Mouse (Mus musculus) neural tube, embryonic 12.5 days (tissue): ENCODE measurements around the gene Krt35. TPM values are rescaled to one million over a fixed set of nuclear protein-coding genes. Genes with fewer than 3 reads are reported as not detected.

Experiments used
- ATAC-seq: fragments of 200-750 bp; cut with Nextera tagmentation; 2 replicates; pipeline ENCODE4 v1.8.0; 2017; ENCODE audit warnings: low read depth, mild to moderate bottlenecking, moderate TSS enrichment, moderate library complexity; ENCODE audit not compliant: low FRiP score
- H3K27ac ChIP-seq: fragments of 300-500 bp; sonication (generic); 2 replicates; pipeline ENCODE4 v1.5.1; 2016
- H3K27me3 ChIP-seq: fragments of 300-500 bp; sonication (generic); replicated peaks from 2 replicates; pipeline ENCODE4 v1.6.1; 2016; ENCODE audit warnings: mild to moderate bottlenecking
- H3K36me3 ChIP-seq: fragments of 300-500 bp; sonication (generic); 2 replicates; pipeline ENCODE4 v1.6.1; 2016; ENCODE audit warnings: mild to moderate bottlenecking
- H3K4me1 ChIP-seq: fragments of 300-500 bp; sonication (generic); 2 replicates; pipeline ENCODE4 v1.6.1; 2016
- H3K4me2 ChIP-seq: fragments of 300-500 bp; sonication (generic); replicated peaks from 2 replicates; pipeline ENCODE4 v1.6.1; 2016; ENCODE audit warnings: mild to moderate bottlenecking
- H3K4me3 ChIP-seq: fragments of 300-500 bp; sonication (generic); 2 replicates; pipeline ENCODE4 v1.5.1; 2016
- H3K9ac ChIP-seq: fragments of 300-500 bp; sonication (generic); 2 replicates; pipeline ENCODE4 v1.6.1; 2016; ENCODE audit warnings: mild to moderate bottlenecking
- H3K9me3 ChIP-seq: fragments of 300-500 bp; sonication (generic); 2 replicates; pipeline ENCODE4 v1.6.1; 2016; ENCODE audit warnings: mild to moderate bottlenecking
- WGBS: fragments of 180-500 bp; shearing (Covaris S2); methylation state at CpG from one replicate; pipeline ENCODE4 v1.1.7; 2016; 5-methylcytosine and 5-hydroxymethylcytosine counted together
- polyA plus RNA-seq: library from polyadenylated mRNA; unstranded; fragments of >200 nt; fragmentation: Nextera tagmentation; extraction: Ambion mirVana; gene quantifications from 2 replicates; pipeline ENCODE4 v1.2.1, GENCODE M21; 2016

Krt35 gene
- polyA plus RNA-seq, 1 experiment from 2014 or later = not detected

DNA sequence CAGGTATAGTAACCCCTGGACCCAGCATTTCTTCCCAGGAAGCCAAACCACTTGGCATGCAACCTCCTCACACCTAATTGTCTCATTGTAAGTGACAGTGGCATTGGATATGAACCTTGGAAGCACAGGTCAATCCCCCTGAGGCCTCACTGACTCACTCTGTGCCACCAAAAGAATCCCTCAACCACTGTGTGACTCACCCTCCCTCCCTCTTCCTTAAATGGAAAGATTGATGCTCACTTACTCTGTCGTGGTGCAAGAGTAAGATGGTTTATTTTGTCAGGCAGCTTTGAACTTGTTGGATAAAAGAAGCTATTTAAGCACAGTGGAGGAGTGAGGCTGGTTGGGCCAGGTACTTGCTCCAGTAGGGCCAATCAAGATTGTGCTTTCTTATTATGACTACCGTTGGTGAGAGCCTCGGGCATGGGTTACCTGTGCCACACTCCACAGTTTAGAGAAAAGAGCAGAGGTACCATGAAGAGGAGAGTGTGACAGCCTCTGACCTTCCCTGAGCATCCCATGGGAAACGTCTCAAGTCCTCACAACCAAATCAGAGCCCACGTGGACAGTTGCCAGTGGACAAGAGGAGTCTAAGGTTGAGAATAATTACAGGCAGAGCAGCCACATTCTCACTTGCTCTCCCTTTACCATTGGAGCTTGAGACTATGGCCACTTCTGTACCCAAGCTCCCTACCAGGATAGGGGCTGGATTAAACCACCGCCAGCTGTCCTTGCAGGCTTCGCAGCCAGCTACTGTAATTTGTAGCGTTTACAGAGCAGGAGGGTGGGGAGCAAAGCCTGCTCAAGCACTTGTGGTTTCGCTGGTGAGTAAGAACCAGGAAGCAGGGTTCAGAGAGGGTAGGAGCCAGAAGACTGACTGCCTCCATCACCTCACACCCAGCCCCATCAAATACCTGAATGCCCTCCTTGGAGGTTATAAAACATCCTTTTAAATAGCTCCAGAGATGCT is 40.1 kb downstream of the Krt35 start:
- Histone ChIP-seq H3K36me3 (no peaks in the 10 kb centered on the region), H3K27me3 (no peaks in the 10 kb centered on the region), H3K27ac (no peak overlapping the region), H3K9ac (no peak overlapping the region), H3K4me2 (no peak overlapping the region), H3K4me3 (no peak overlapping the region), H3K9me3 (no peaks in the 10 kb centered on the region), H3K4me1 (no peaks in the 10 kb centered on the region)
- ATAC-seq = no peak
- WGBS = 78% methylated on average over 9 of the region's 9 CpGs

DNA sequence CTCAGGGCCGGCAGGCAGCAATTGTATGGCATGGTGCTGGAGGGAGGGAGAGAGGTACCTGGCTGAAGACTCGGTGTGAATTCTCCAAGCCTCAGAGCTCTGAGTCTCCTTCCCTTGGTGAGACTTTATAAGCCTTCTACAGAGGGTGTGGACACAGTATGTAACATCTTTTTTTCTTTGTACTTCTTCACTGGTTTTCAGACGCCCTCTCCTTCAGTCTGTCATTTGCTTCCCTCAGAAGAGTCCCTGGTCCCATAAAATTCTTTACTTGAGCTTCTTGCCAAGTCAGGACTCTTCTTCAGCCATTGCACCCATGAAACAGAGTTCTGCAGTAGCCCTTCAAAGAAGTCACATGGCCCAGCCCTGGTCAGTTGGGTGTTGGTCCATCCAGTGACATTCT is 45.6 kb downstream of the Krt35 start, which contains the start of gene Krt31:
TSS of gene Krt31 (minus strand) at position 101 of the 400 bp plus-strand sequence.
- 89% methylated on average over 3 of the region's 3 CpGs for whole genome bisulfite sequencing
- no peaks in the 10 kb centered on the region for H3K27me3 ChIP-seq
- H3K4me3 ChIP-seq = no peak within 1 kb of the TSS
- no peak within 1 kb of the TSS for H3K4me2 ChIP-seq
- ATAC-seq = no peak
- H3K27ac ChIP-seq = no peak within 1 kb of the TSS
- H3K36me3 ChIP-seq = no peaks in the 10 kb centered on the region
- H3K4me1 ChIP-seq = no peaks in the 10 kb centered on the region
- H3K9me3 ChIP-seq = no peaks in the 10 kb centered on the region
- no peak within 1 kb of the TSS for H3K9ac ChIP-seq

DNA sequence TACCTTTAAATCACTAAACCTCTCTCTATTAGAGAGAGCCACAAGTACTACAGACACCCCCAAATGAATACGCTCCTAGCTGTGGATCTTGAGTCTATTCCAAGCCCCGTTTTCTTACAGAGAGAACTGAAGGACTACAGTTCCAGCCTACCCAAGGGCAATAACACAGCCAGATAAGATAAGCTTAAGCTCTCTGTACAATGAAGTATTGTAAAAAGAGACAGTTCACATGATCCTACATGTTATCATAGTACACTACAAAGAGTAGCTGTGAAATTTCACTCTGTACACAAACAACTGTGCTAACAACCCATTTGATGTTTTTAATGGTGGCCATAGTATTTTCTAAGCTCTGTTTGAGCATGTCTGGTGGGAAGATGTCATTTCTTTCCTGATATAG is 48.8 kb downstream of the Krt35 start:
- 90% methylated on average over 2 of the region's 2 CpGs for WGBS
- no peaks in the 10 kb centered on the region for H3K4me1 ChIP-seq
- no peak overlapping the region for H3K9ac ChIP-seq
- H3K9me3 ChIP-seq = no peaks in the 10 kb centered on the region
- no peak overlapping the region for H3K27ac ChIP-seq
- H3K4me3 ChIP-seq = no peak overlapping the region
- H3K27me3 ChIP-seq = no peaks in the 10 kb centered on the region
- H3K4me2 ChIP-seq = no peak overlapping the region
- no peak for ATAC-seq
- H3K36me3 ChIP-seq = no peaks in the 10 kb centered on the region

DNA sequence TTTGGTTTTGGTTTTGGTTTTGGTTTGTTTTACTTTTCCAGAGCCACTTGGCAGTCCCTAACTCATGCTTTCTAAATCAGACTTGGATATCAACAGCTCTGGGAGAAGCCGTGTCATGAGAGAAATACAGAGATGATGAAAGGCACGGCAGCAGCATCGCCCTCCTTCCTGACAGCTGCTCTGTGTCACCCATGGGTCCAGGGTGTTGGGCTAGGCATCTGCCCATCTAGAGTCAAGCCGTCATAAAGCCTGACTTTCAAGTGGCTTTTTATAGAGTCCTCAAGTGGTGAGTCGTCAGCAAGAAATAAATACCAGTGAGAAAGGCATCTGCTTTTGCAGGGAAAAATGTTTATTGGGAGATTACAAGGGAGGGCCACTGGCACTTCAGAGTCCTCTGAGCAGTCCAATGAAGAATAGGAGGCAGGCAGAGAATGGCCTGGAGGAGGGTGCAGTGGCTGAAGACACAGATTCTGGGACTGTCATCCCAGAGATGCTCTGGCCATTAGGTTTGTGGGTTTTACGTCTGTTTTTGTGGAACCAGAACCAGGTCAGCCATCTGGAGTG is 49.7 kb downstream of the Krt35 start:
- Histone ChIP-seq H3K4me2 (no peak overlapping the region), H3K4me3 (no peak overlapping the region), H3K9me3 (no peaks in the 10 kb centered on the region), H3K9ac (no peak overlapping the region), H3K4me1 (no peaks in the 10 kb centered on the region), H3K27me3 (no peaks in the 10 kb centered on the region), H3K36me3 (no peaks in the 10 kb centered on the region), H3K27ac (no peak overlapping the region)
- 83% methylated on average over 6 of the region's 6 CpGs for WGBS
- ATAC-seq = no peak

Other genes with a start within 250 kb of the Krt35 start
- gene Krtap4-16, start 244.6 kb downstream of the Krt35 start, polyA plus RNA-seq = not detected in 2 replicates
- not detected in 2 replicates for gene Gm11568, start 238.3 kb downstream of the Krt35 start, polyA plus RNA-seq
- gene Gm11559, start 231.8 kb downstream of the Krt35 start, polyA plus RNA-seq = not detected in 2 replicates
- gene Krtap9-1, start 222.9 kb downstream of the Krt35 start, polyA plus RNA-seq = not detected in 2 replicates
- gene Gm11567, start 217.1 kb downstream of the Krt35 start, polyA plus RNA-seq = not detected in 2 replicates
- gene Krtap31-1, start 188.3 kb downstream of the Krt35 start, polyA plus RNA-seq = not detected in 2 replicates
- not detected in 2 replicates for gene Gm11565, start 181.5 kb downstream of the Krt35 start, polyA plus RNA-seq
- not detected in 2 replicates for gene Krtap31-2, start 159.9 kb downstream of the Krt35 start, polyA plus RNA-seq
- not detected in 2 replicates for gene Krtap9-5, start 147.8 kb downstream of the Krt35 start, polyA plus RNA-seq
- not detected in 2 replicates for gene Krtap29-1, start 117.2 kb downstream of the Krt35 start, polyA plus RNA-seq
- 0.14 TPM in 1 of 2 replicates, not detected in the other for gene Krtap16-1, start 109.6 kb downstream of the Krt35 start, polyA plus RNA-seq
- 0.37 TPM in 1 of 2 replicates, not detected in the other for gene Krtap17-1, start 102.2 kb downstream of the Krt35 start, polyA plus RNA-seq
- gene Krt33a, start 80.0 kb downstream of the Krt35 start, polyA plus RNA-seq = not detected in 2 replicates
- gene Krt33b, start 66.4 kb downstream of the Krt35 start, polyA plus RNA-seq = not detected in 2 replicates
- not detected in 2 replicates for gene Krt34, start 54.7 kb downstream of the Krt35 start, polyA plus RNA-seq
- not detected in 2 replicates for gene Krt31, start 45.7 kb downstream of the Krt35 start, polyA plus RNA-seq
- gene Krt32, start 8.0 kb downstream of the Krt35 start, polyA plus RNA-seq = not detected in 2 replicates
- not detected in 2 replicates for gene Krt36, start 9.4 kb upstream of the Krt35 start, polyA plus RNA-seq
- gene Krt13, start 25.3 kb upstream of the Krt35 start, polyA plus RNA-seq = 0.23 and 0.52 TPM in 2 replicates
- 8.0 and 8.5 TPM in 2 replicates for gene Krt15, start 39.7 kb upstream of the Krt35 start, polyA plus RNA-seq
- 3.4 and 3.7 TPM in 2 replicates for gene Krt19, start 52.4 kb upstream of the Krt35 start, polyA plus RNA-seq
- gene Krt9, start 97.0 kb upstream of the Krt35 start, polyA plus RNA-seq = 0.11 TPM in 1 of 2 replicates, not detected in the other
- 10.5 and 11.6 TPM in 2 replicates for gene Krt14, start 111.3 kb upstream of the Krt35 start, polyA plus RNA-seq
- gene Krt16, start 152.7 kb upstream of the Krt35 start, polyA plus RNA-seq = not detected in 2 replicates
- gene Krt17, start 164.8 kb upstream of the Krt35 start, polyA plus RNA-seq = 2.7 TPM in 2 replicates
- not detected in 2 replicates for gene Krt42, start 173.6 kb upstream of the Krt35 start, polyA plus RNA-seq
- gene Eif1, start 223.6 kb upstream of the Krt35 start, polyA plus RNA-seq = 1,410 and 1,478 TPM in 2 replicates
- not detected in 2 replicates for gene Gast, start 238.2 kb upstream of the Krt35 start, polyA plus RNA-seq